Mouse (Mus musculus) liver, embryonic 12.5 days (tissue): ENCODE measurements around the gene 4930435E12Rik. TPM values are rescaled to one million over a fixed set of nuclear protein-coding genes. Genes with fewer than 3 reads are reported as not detected.
"Not testable (repeated sequence)": the region's sequence is repeated elsewhere in the genome, so short reads cannot be mapped to it uniquely, and the experiment has no call there.

ENCODE experiments used
- ATAC-seq: fragments of 200-750 bp; cut with Nextera tagmentation; 2 replicates; pipeline ENCODE4 v1.8.0; 2017; ENCODE audit warnings: moderate number of reproducible peaks, mild to moderate bottlenecking, moderate library complexity
- H3K27ac ChIP-seq: fragments of 300-500 bp; sonication (generic); 2 replicates; pipeline ENCODE4 v1.5.1; 2016; ENCODE audit warnings: mild to moderate bottlenecking
- H3K27me3 ChIP-seq: fragments of 300-500 bp; sonication (generic); replicated peaks from 2 replicates; pipeline ENCODE4 v1.6.1; 2016; ENCODE audit warnings: mild to moderate bottlenecking, moderate library complexity
- H3K36me3 ChIP-seq: fragments of 300-500 bp; sonication (generic); 2 replicates; pipeline ENCODE4 v1.6.1; 2016; ENCODE audit warnings: mild to moderate bottlenecking, moderate library complexity
- H3K4me1 ChIP-seq: fragments of 300-500 bp; sonication (generic); 2 replicates; pipeline ENCODE4 v1.6.1; 2016
- H3K4me2 ChIP-seq: fragments of 300-500 bp; sonication (generic); 2 replicates; pipeline ENCODE4 v1.6.1; 2016; ENCODE audit warnings: mild to moderate bottlenecking, moderate library complexity
- H3K4me3 ChIP-seq: fragments of 300-500 bp; sonication (generic); 2 replicates; pipeline ENCODE4 v1.5.1; 2016; ENCODE audit warnings: mild to moderate bottlenecking, moderate library complexity
- H3K9ac ChIP-seq: fragments of 300-500 bp; sonication (generic); 2 replicates; pipeline ENCODE4 v1.6.1; 2016; ENCODE audit warnings: mild to moderate bottlenecking, moderate library complexity
- H3K9me3 ChIP-seq: fragments of 300-500 bp; sonication (generic); replicated peaks from 2 replicates; pipeline ENCODE4 v1.6.1; 2016; ENCODE audit warnings: mild to moderate bottlenecking, moderate library complexity
- WGBS: fragments of 180-500 bp; shearing (Covaris S2); methylation state at CpG from one replicate; pipeline ENCODE4 v1.1.7; 2016; ENCODE audit not compliant: insufficient replicate concordance; 5-methylcytosine and 5-hydroxymethylcytosine counted together
- polyA plus RNA-seq: library from polyadenylated mRNA; unstranded; fragments of >200 nt; fragmentation: Nextera tagmentation; extraction: Ambion mirVana; gene quantifications from 2 replicates; pipeline ENCODE4 v1.2.1, GENCODE M21; 2016

The 4930435E12Rik gene
- not detected in 2 replicates for polyA plus RNA-seq

GRCm38 (mm10) chr16:38828649-38829048 is at the start of gene 4930435E12Rik:
Gene 4930435E12Rik (minus strand): TSS chr16:38828749.
- WGBS, result 65% methylated on average over 3 of the region's 3 CpGs
- no peak within 1 kb of the TSS for H3K9ac ChIP-seq

GRCm38 (mm10) chr16:38874481-38874880 is 45.9 kb upstream of the 4930435E12Rik start:
- Histone ChIP-seq H3K4me3 (no peak overlapping the region), H3K9ac (no peak overlapping the region), H3K4me2 (no peak overlapping the region), H3K27ac (no peak overlapping the region), H3K9me3 (no peaks in the 10 kb centered on the region), H3K4me1 (no peaks in the 10 kb centered on the region), H3K36me3 (no peaks in the 10 kb centered on the region), H3K27me3 (no peaks in the 10 kb centered on the region)
- WGBS, result 33% methylated on average over 4 of the region's 4 CpGs
- ATAC-seq, result no peak

More at GRCm38 (mm10) chr16:38828649-38829048, at the start of gene 4930435E12Rik:
- Histone ChIP-seq H3K27me3 (no peaks in the 10 kb centered on the region), H3K27ac (no peak within 1 kb of the TSS), H3K4me3 (no peak within 1 kb of the TSS), H3K9me3 (no peaks in the 10 kb centered on the region), H3K4me2 (no peak within 1 kb of the TSS), H3K36me3 (no peaks in the 10 kb centered on the region), H3K4me1 (no peaks in the 10 kb centered on the region)
- no peak for ATAC-seq

- Histone ChIP-seq H3K4me3 (no peak overlapping the region), H3K9ac (no peak overlapping the region), H3K27me3 (no peaks in the 10 kb centered on the region), H3K27ac (no peak overlapping the region), H3K36me3 (no peaks in the 10 kb centered on the region), H3K9me3 (no peaks in the 10 kb centered on the region), H3K4me1 (no peaks in the 10 kb centered on the region), H3K4me2 (no peak overlapping the region)
- 65% methylated on average over 4 of the region's 4 CpGs for WGBS
- no peak for ATAC-seq
Observed at GRCm38 (mm10) chr16:38873231-38873630, 44.7 kb upstream of the 4930435E12Rik start.

DNA sequence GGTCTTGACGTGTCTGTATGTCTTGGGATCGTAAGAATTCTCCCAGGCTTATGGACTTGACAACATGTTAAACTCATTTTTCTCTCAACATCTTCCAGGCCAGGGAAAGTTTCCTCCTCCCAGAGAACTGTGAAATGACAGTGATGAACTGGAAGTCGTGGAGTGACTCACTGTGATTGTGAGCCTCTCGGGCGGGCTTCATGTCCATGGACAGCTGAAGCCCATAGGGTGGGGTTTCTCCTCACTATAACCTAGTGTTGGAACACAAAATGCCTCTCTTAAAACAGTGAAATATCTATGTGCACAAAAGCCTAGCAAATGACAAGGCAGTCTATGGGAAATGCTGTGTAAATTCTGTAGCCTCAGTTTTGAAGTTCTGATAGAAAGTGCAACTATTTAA is 35.8 kb upstream of the 4930435E12Rik start:
- ATAC-seq, result no peak
- Histone ChIP-seq H3K27me3 (no peaks in the 10 kb centered on the region), H3K4me3 (no peak overlapping the region), H3K4me1 (no peaks in the 10 kb centered on the region), H3K36me3 (no peaks in the 10 kb centered on the region), H3K27ac (no peak overlapping the region), H3K4me2 (no peak overlapping the region), H3K9ac (no peak overlapping the region), H3K9me3 (no peaks in the 10 kb centered on the region)
- 61% methylated on average over 5 of the region's 5 CpGs for WGBS

DNA sequence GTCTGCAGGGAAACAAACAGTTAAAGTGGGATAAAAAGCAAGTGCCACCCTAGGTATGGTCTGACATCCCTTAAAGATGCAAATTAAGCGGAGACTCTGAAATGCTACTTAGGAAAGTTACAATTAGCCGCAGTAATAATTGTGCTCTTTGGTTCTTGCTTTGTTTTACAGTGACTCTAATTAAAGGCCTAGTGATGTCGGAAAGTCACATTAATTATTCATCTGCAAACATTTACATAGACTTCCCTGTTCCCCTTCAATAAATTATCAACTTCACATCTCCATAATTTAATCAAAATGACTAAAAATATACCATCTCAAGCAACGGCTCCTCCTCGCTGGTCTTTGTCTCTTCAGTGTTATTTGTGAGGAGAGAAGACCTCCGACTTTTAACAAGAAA is 32.0 kb upstream of the 4930435E12Rik start:
- H3K4me3 ChIP-seq, result no peak overlapping the region
- H3K27me3 ChIP-seq, result no peaks in the 10 kb centered on the region
- no peaks in the 10 kb centered on the region for H3K4me1 ChIP-seq
- H3K36me3 ChIP-seq, result no peaks in the 10 kb centered on the region
- no peaks in the 10 kb centered on the region for H3K9me3 ChIP-seq
- no peak for ATAC-seq
- WGBS, result 66% methylated on average over 6 of the region's 6 CpGs
- no peak overlapping the region for H3K4me2 ChIP-seq
- H3K27ac ChIP-seq, result no peak overlapping the region
- H3K9ac ChIP-seq, result no peak overlapping the region

DNA sequence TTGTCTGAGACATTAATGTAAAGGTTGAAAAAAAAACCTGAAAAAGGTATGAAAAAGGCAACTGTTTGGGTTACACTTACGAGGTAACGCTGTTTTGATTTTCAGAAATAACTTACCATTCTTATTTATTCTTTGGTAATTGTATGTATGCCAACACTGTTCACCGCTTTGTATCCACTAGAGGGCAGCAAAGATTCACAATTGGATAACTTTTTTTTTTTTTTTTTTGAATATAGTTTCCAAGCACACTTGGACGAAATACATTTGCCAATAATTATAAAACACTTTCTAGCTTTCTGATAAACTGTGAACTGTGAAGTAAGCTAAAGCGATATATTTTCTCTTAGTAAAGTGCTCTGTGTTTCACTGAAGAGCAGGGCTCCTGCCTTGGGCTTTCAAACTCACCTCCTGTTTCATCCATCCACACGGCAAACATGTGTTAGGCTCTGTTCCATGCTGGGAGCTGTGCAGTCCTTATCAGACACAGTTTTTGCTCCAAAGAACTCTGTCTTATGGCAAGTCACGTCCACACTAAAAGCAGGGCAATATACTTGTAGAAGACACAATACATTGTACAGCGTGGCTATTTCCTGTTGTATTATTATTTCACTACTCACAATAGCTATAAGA is 29.7 kb upstream of the 4930435E12Rik start:
- no peak overlapping the region for H3K4me2 ChIP-seq
- no peak for ATAC-seq
- 29% methylated on average over 8 of the region's 8 CpGs for WGBS

DNA sequence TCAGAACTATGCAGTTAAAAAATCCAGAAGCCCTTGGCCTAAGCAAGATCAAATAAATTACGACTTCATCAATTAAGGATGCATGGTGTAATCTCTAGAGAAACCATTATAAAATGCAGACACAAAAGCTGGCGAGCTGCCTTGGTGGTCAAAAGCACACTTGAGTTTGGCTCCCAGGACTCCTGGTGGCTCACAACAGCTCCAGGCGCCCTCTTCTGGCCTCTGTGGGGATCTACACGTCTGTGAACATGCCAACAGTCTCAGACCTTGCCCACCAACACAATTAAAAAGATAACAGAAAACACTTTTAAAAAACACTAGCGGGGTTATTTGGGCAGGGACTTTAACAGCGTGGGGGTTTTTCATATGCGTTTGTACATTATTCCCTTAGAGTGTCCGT is 16.0 kb downstream of the 4930435E12Rik start:
- Histone ChIP-seq H3K9ac (no peak overlapping the region), H3K9me3 (no peaks in the 10 kb centered on the region), H3K4me3 (no peak overlapping the region), H3K4me2 (no peak overlapping the region), H3K27me3 (no peaks in the 10 kb centered on the region), H3K27ac (no peak overlapping the region), H3K4me1 (no peaks in the 10 kb centered on the region), H3K36me3 (no peaks in the 10 kb centered on the region)
- 18% methylated on average over 8 of the region's 8 CpGs for WGBS
- ATAC-seq, result no peak

More for the DNA sequence above, 29.7 kb upstream of the 4930435E12Rik start:
- Histone ChIP-seq H3K4me3 (no peak overlapping the region), H3K27me3 (no peaks in the 10 kb centered on the region), H3K9ac (no peak overlapping the region), H3K9me3 (no peaks in the 10 kb centered on the region), H3K36me3 (no peaks in the 10 kb centered on the region), H3K27ac (no peak overlapping the region), H3K4me1 (no peaks in the 10 kb centered on the region)

DNA sequence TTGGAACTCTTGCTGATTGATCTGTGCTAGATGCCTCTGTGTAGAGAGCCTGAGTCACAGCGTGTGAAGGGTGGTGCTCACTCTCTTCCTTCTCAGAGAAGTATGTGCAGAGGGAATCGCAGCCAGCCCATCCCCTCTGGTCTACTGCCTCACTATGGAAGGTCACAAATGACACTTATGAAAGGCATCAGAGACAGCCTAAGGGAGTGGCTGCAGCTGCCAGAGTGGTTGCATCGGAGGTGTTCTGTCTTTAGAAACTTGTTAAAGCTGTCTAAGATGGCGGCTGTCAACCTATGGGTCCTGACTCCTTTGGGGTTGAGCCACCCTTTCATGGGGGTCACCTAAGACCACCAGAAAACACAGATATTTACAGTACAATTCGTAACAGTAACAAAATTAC is 18.4 kb downstream of the 4930435E12Rik start:
- H3K27ac ChIP-seq, result no peak overlapping the region
- no peaks in the 10 kb centered on the region for H3K4me1 ChIP-seq
- H3K4me2 ChIP-seq, result no peak overlapping the region
- no peaks in the 10 kb centered on the region for H3K9me3 ChIP-seq
- 73% methylated on average over 5 of the region's 5 CpGs for WGBS
- no peaks in the 10 kb centered on the region for H3K27me3 ChIP-seq
- no peak overlapping the region for H3K9ac ChIP-seq
- H3K4me3 ChIP-seq, result no peak overlapping the region
- no peaks in the 10 kb centered on the region for H3K36me3 ChIP-seq
- ATAC-seq, result no peak

- not testable (repeated sequence) for H3K9me3 ChIP-seq, H3K27ac ChIP-seq, H3K4me1 ChIP-seq, H3K36me3 ChIP-seq, H3K4me3 ChIP-seq, H3K4me2 ChIP-seq, H3K27me3 ChIP-seq, ATAC-seq, H3K9ac ChIP-seq
- 57% methylated on average over 5 of the region's 5 CpGs for WGBS
Observed at GRCm38 (mm10) chr16:38807796-38808195, 20.8 kb downstream of the 4930435E12Rik start.

GRCm38 (mm10) chr16:38800091-38800490 is 28.5 kb downstream of the 4930435E12Rik start, which contains the start of gene Upk1b:
Gene Upk1b (minus strand): TSS chr16:38800328.
- Histone ChIP-seq H3K4me1 (no peaks in the 10 kb centered on the region), H3K4me3 (no peak within 1 kb of the TSS), H3K9ac (no peak within 1 kb of the TSS), H3K27me3 (peaks cover 7% of the 10 kb centered on the region; the same call in 1 of the 2 replicates), H3K9me3 (no peaks in the 10 kb centered on the region), H3K36me3 (no peaks in the 10 kb centered on the region), H3K27ac (no peak within 1 kb of the TSS), H3K4me2 (no peak within 1 kb of the TSS)
- ATAC-seq, result no peak
- WGBS, result 33% methylated on average over 10 of the region's 10 CpGs

DNA sequence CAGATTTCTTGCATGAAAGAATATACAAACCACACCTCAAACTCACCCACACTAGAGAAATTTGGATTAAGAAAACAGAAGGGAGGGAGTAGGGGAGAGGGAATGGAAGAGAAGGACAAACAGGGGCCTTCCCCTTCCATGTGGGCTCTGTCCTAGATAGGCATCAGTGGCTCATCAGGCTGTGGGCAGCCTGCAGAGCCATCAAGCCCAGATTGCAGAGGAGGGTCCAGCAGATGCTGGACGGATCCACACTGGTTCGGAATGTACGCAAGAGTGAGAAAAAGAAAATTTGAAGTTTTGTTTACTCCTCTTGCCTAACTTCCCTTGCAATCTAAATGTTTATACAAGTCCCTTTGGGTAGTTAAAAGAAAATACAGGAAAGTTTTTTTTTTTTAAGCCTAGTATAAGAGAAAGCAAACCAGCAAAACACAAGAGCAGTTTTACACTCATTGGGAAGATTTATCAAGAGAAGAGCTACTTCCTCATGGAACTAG is 29.5 kb downstream of the 4930435E12Rik start:
- Histone ChIP-seq H3K27ac (no peak overlapping the region), H3K36me3 (no peaks in the 10 kb centered on the region), H3K4me1 (no peaks in the 10 kb centered on the region), H3K27me3 (peaks cover 11% of the 10 kb centered on the region; the same call in 1 of the 2 replicates), H3K4me2 (no peak overlapping the region), H3K4me3 (no peak overlapping the region), H3K9me3 (no peaks in the 10 kb centered on the region), H3K9ac (no peak overlapping the region)
- 62% methylated on average over 3 of the region's 3 CpGs for WGBS
- ATAC-seq, result no peak

DNA sequence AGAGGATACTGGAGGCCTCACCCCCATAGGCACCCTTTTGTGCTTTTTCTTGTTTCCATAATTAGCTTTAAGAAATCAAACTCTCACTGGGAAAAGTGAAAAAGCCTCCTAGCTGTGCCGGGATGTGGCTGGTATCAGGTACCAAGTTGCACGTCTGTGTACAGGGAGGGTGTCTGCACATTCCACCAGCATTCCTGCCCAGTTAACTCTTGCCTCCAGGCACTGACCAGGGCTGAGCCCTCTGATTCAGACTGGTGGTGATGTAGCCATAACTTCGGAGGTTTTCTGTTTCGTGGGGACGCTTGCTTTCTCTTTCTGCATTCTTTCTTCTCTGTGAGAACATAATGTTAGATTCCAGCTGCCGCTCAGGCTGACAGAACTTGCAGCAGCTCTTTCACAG is 35.4 kb downstream of the 4930435E12Rik start:
- H3K9me3 ChIP-seq, result no peaks in the 10 kb centered on the region
- ATAC-seq, result no peak
- H3K9ac ChIP-seq, result no peak overlapping the region
- peaks cover 8% of the 10 kb centered on the region; the same call in 1 of the 2 replicates for H3K27me3 ChIP-seq
- no peak overlapping the region for H3K27ac ChIP-seq
- no peak overlapping the region for H3K4me3 ChIP-seq
- 63% methylated on average over 6 of the region's 6 CpGs for WGBS
- no peaks in the 10 kb centered on the region for H3K4me1 ChIP-seq
- no peaks in the 10 kb centered on the region for H3K36me3 ChIP-seq
- H3K4me2 ChIP-seq, result no peak overlapping the region
